Mouse (Mus musculus) embryonic fibroblast, embryonic 13.5 days (primary cell): ENCODE data around the gene Adgrd1. TPM values are rescaled to one million over a fixed set of nuclear protein-coding genes. Genes with fewer than 3 reads are reported as not detected.

Source experiments
- H3K27ac ChIP-seq: 2 replicates; pipeline ENCODE4 v1.5.1; 2012; ENCODE audit warnings: low read length, control low read depth, inconsistent platforms; ENCODE audit not compliant: insufficient read depth
- H3K4me1 ChIP-seq: 2 replicates; pipeline ENCODE4 v1.6.1; 2011; ENCODE audit warnings: low read length; ENCODE audit not compliant: control insufficient read depth, insufficient read depth
- H3K4me3 ChIP-seq: 2 replicates; pipeline ENCODE4 v1.5.1; 2011; ENCODE audit warnings: mild to moderate bottlenecking, control low read depth, low read length; ENCODE audit not compliant: insufficient read depth
- CTCF ChIP-seq: IDR thresholded peaks from 2 replicates; pipeline ENCODE4 v1.5.1; 2011; ENCODE audit warnings: mild to moderate bottlenecking, control low read depth, low read length, moderate library complexity, borderline replicate concordance; ENCODE audit not compliant: insufficient read depth
- POLR2A ChIP-seq: IDR thresholded peaks from 2 replicates; pipeline ENCODE4 v1.6.1; 2011; ENCODE audit warnings: low read depth, mild to moderate bottlenecking, control low read depth, low read length, moderate library complexity
- polyA plus RNA-seq: library from polyadenylated mRNA; stranded (reverse); fragments of >200 nt; gene quantifications from 2 replicates; pipeline ENCODE4 v1.2.4, GENCODE M21; 2011; ENCODE audit warnings: low read depth; ENCODE audit not compliant: missing spikeins, insufficient read length

Adgrd1 gene
- polyA plus RNA-seq, 1 experiment = 2.5 TPM

GRCm38 (mm10) chr5:129241865-129242264 is 145.3 kb downstream of the Adgrd1 start:
- H3K27ac ChIP-seq = no peak overlapping the region
- peaks cover 3% of the 10 kb centered on the region; the same call in 1 of the 2 replicates for H3K4me1 ChIP-seq
- TF ChIP-seq CTCF (no peak), POLR2A (no peak)
- H3K4me3 ChIP-seq = no peak overlapping the region

DNA sequence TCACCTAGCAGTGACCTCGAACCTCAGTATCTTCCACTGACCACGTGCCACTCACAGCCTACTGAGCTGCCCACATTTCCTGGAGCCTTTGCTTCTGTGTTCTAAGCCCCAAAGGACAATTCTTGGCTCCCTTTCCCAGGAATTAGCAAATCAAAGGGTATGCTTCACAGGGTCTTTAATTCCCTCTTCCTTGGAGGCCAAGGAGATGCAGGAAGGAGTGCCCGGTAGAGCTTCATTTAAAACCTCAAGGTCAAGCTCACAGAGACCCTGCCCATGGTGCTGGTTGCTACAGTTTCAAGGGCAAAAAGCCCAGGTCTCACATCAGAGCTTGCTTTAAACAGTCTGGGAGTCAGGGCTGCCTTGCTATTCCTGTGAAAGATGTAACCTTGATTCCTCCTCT is 145.7 kb downstream of the Adgrd1 start:
- H3K4me1 ChIP-seq = peaks cover 3% of the 10 kb centered on the region; the same call in 1 of the 2 replicates
- TF ChIP-seq CTCF = no peak
- no peak for TF ChIP-seq POLR2A
- H3K4me3 ChIP-seq = no peak overlapping the region
- H3K27ac ChIP-seq = no peak overlapping the region

- H3K27ac ChIP-seq = no peak overlapping the region
- peaks cover 3% of the 10 kb centered on the region; the same call in 1 of the 2 replicates for H3K4me1 ChIP-seq
- TF ChIP-seq POLR2A = no peak
- TF ChIP-seq CTCF = no peak
- no peak overlapping the region for H3K4me3 ChIP-seq
Observed at GRCm38 (mm10) chr5:129243120-129243519, 146.6 kb downstream of the Adgrd1 start.

DNA sequence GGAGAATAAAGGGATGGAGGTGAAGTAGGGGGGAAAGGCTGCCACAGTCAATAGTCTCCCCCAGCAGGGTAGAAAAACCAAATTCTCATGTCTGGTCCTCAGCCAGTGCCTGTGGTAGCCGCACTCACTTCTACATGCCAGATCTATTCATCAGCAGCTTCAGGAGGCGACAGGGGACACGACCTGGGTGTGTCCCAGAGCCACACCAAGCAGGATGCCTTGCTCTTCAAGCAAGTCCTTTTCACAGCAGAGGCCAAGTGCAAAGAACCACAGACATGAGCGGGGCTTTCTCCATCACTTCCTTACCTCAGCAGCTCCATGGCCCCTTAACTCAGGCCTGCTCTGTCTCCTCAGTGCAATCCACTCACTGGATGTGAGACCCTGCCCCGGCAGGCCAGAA is 147.8 kb downstream of the Adgrd1 start:
- Histone ChIP-seq H3K4me1 (peaks cover 3% of the 10 kb centered on the region; the same call in 1 of the 2 replicates), H3K27ac (no peak overlapping the region), H3K4me3 (no peak overlapping the region)
- TF ChIP-seq POLR2A (no peak), CTCF (no peak)

DNA sequence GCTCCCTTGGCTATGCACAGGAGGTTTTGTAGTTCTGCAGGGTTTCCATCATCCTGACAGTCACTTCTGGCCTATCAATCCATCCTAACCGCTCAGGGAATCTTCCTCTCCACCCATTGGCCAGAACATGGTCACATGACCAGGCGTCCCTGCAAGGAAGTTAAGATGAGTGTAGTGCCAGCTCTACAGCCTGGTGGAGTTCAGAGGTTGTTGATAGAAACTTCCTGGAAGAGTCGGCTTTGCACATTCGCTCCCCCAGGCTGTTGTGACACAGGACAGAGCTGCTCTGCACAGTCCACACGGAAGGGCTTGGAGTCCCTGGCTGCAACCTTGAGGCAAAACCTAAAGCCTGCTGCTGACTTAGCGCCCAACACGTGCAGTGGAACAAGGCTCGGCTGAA is 152.5 kb downstream of the Adgrd1 start:
- no peak overlapping the region for H3K4me3 ChIP-seq
- TF ChIP-seq POLR2A (no peak), CTCF (no peak)

More for the DNA sequence above, 152.5 kb downstream of the Adgrd1 start:
- Histone ChIP-seq H3K27ac (no peak overlapping the region), H3K4me1 (peaks cover 3% of the 10 kb centered on the region; the same call in 1 of the 2 replicates)

Other genes starting within 250 kb of the Adgrd1 start
- gene Rimbp2, start 143.3 kb upstream of the Adgrd1 start, polyA plus RNA-seq = not detected in 2 replicates
- 44.1 and 52.4 TPM in 2 replicates for gene Stx2, start 88.2 kb upstream of the Adgrd1 start, polyA plus RNA-seq
- 260 and 321 TPM in 2 replicates for gene Ran, start 76.7 kb upstream of the Adgrd1 start, polyA plus RNA-seq